In genomic region chr10:107313395-107313794, GRCm38 (mm10) we compare ENCODE assay signal across 23 mouse cellular contexts. TPM values are rescaled to one million over a fixed set of nuclear protein-coding genes. Genes with fewer than 3 reads are reported as not detected.
"Had no signal": no experiment of that assay in that cellular context is flagged by ENCODE, and none has a peak within 500 bp of the region (broad histone marks: within the 10 kb centered on the region; RNA-seq: fewer than 3 reads in every experiment).

No protein-coding gene starts in this region.

- DNase-seq: lung, adult 2 months; lung, postnatal 14 days; lung, postnatal 36 days; retina, postnatal 1 day; right cerebral cortex, adult 18-20 months; right cerebral cortex, postnatal 25 days; right cerebral cortex, postnatal 4 days; spleen, adult 18-20 months; thymus, adult 18-20 months; thymus, postnatal 14 days; thymus, postnatal 36 days had no signal

- H3K9ac ChIP-seq: limb, embryonic 15.5 days; lung, embryonic 15.5 days; midbrain, embryonic 13.5 days; midbrain, embryonic 15.5 days; neural tube, embryonic 13.5 days; neural tube, embryonic 15.5 days had no signal

- H3K4me2 ChIP-seq: limb, embryonic 15.5 days; lung, embryonic 15.5 days; midbrain, embryonic 11.5 days; midbrain, embryonic 13.5 days; midbrain, embryonic 15.5 days; neural tube, embryonic 13.5 days; neural tube, embryonic 15.5 days had no signal

- H3K4me1 ChIP-seq: limb, embryonic 15.5 days; lung, embryonic 15.5 days; megakaryocyte, embryonic 14.5 days; midbrain, embryonic 13.5 days; midbrain, embryonic 15.5 days; neural tube, embryonic 13.5 days; neural tube, embryonic 15.5 days had no signal

- H3K27ac ChIP-seq: limb, embryonic 15.5 days; lung, embryonic 15.5 days; macrophage; midbrain, embryonic 13.5 days; midbrain, embryonic 15.5 days; neural tube, embryonic 13.5 days; neural tube, embryonic 15.5 days had no signal

- ATAC-seq: lung, postnatal 0 days; midbrain, embryonic 13.5 days; midbrain, embryonic 15.5 days had no signal

- H3K27me3 ChIP-seq: limb, embryonic 15.5 days; lung, embryonic 15.5 days; megakaryocyte, embryonic 14.5 days; midbrain, embryonic 13.5 days; midbrain, embryonic 15.5 days; neural tube, embryonic 13.5 days; neural tube, embryonic 15.5 days had no signal

- H3K9me3 ChIP-seq: limb, embryonic 15.5 days; lung, embryonic 15.5 days; midbrain, embryonic 13.5 days; midbrain, embryonic 15.5 days; neural tube, embryonic 13.5 days; neural tube, embryonic 15.5 days had no signal

- H3K36me3 ChIP-seq: limb, embryonic 15.5 days; lung, embryonic 15.5 days; midbrain, embryonic 13.5 days; midbrain, embryonic 15.5 days; neural tube, embryonic 13.5 days; neural tube, embryonic 15.5 days had no signal

- H3K4me3 ChIP-seq: limb, embryonic 15.5 days; lung, embryonic 15.5 days; megakaryocyte, embryonic 14.5 days; midbrain, embryonic 13.5 days; midbrain, embryonic 15.5 days; neural tube, embryonic 13.5 days; neural tube, embryonic 15.5 days had no signal

RNA-seq across cellular contexts. Expression of gene Lin7a, which starts 41.9 kb away (rescaled TPM):
- total RNA-seq: megakaryocyte progenitor cell, adult 5-6 weeks; monocyte, adult 5-6 weeks had no signal
- polyA plus RNA-seq: lung, adult 2 months; macrophage had no signal
